Mouse (Mus musculus): ENCODE data around the gene Gtf2ird2. TPM values are rescaled to one million over a fixed set of nuclear protein-coding genes. Genes with fewer than 3 reads are reported as not detected.

Gene Gtf2ird2
- polyA plus RNA-seq, 1 experiment from 2014 or later, result 5.1 TPM

GRCm38 (mm10) chr5:134183162-134183561 lies 657 bp upstream of the Gtf2ird2 start:
- ATAC-seq (replicated peaks; ENCODE audit: insufficient number of reproducible peaks, insufficient read depth, low FRiP score, low read depth), result no peak
- 54% methylated on average over 7 of the region's 7 CpGs for WGBS
- Histone ChIP-seq H3K9ac (peak overlapping the region; percentile 77), H3K4me2 (peak overlapping the region; percentile 81), H3K4me3 (peak overlapping the region; percentile 68), H3K27ac (peak overlapping the region; percentile 91), H3K27me3 (no peaks in the 10 kb centered on the region), H3K36me3 (no peaks in the 10 kb centered on the region), H3K4me1 (replicated peaks) (peaks cover 17% of the 10 kb centered on the region), H3K9me3 (replicated peaks) (no peaks in the 10 kb centered on the region)

GRCm38 (mm10) chr5:134186059-134186458 lies 2.2 kb downstream of the Gtf2ird2 start:
- Histone ChIP-seq H3K27ac (no peak overlapping the region), H3K9ac (no peak overlapping the region), H3K36me3 (no peaks in the 10 kb centered on the region), H3K4me3 (no peak overlapping the region), H3K9me3 (replicated peaks) (no peaks in the 10 kb centered on the region), H3K27me3 (no peaks in the 10 kb centered on the region), H3K4me1 (replicated peaks) (peaks cover 17% of the 10 kb centered on the region), H3K4me2 (no peak overlapping the region)
- WGBS, result 80% methylated on average over 3 of the region's 3 CpGs
- no peak for ATAC-seq (replicated peaks; ENCODE audit: insufficient number of reproducible peaks, insufficient read depth, low FRiP score, low read depth)

GRCm38 (mm10) chr5:134186961-134187731 lies 3.3 kb downstream of the Gtf2ird2 start:
- H3K4me2 ChIP-seq, result no peak overlapping the region
- no peak overlapping the region for H3K27ac ChIP-seq
- ATAC-seq (replicated peaks; ENCODE audit: insufficient number of reproducible peaks, insufficient read depth, low FRiP score, low read depth), result no peak
- no peak overlapping the region for H3K4me3 ChIP-seq
- H3K9me3 ChIP-seq (replicated peaks), result no peaks in the 10 kb centered on the region
- no peak overlapping the region for H3K9ac ChIP-seq
- H3K36me3 ChIP-seq, result no peaks in the 10 kb centered on the region; the same call in 1 of the 2 replicates
- H3K4me1 ChIP-seq (replicated peaks), result peaks cover 16% of the 10 kb centered on the region
- H3K27me3 ChIP-seq, result no peaks in the 10 kb centered on the region
- 72% methylated on average over 4 of the region's 4 CpGs for WGBS

DNA sequence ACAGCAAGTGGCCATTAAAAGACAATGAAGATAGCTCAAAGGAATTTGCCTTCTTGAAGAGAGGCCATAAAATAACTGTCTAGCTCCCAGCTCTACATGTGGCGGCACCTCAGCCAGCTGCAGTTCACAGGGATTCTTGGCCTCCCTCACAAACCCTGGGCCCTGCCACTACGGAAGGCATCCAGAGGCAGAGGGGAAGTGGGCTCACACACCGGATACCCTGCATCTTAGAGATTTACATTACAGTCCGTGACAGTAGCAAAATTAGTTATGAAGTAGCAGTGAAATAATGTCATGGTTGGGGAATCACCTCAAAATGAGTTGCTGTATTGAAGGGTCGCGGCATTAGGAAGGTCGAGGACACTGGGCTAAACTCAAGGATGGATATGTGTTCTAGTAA lies 4.8 kb downstream of the Gtf2ird2 start:
- no peak overlapping the region for H3K9ac ChIP-seq
- no peaks in the 10 kb centered on the region; the same call in 1 of the 2 replicates for H3K36me3 ChIP-seq
- 78% methylated on average over 7 of the region's 7 CpGs for WGBS
- H3K4me3 ChIP-seq, result no peak overlapping the region
- H3K9me3 ChIP-seq (replicated peaks), result no peaks in the 10 kb centered on the region
- H3K4me1 ChIP-seq (replicated peaks), result peaks cover 2% of the 10 kb centered on the region
- no peak overlapping the region for H3K4me2 ChIP-seq
- no peak for ATAC-seq (replicated peaks; ENCODE audit: insufficient number of reproducible peaks, insufficient read depth, low FRiP score, low read depth)
- no peaks in the 10 kb centered on the region for H3K27me3 ChIP-seq
- H3K27ac ChIP-seq, result no peak overlapping the region

DNA sequence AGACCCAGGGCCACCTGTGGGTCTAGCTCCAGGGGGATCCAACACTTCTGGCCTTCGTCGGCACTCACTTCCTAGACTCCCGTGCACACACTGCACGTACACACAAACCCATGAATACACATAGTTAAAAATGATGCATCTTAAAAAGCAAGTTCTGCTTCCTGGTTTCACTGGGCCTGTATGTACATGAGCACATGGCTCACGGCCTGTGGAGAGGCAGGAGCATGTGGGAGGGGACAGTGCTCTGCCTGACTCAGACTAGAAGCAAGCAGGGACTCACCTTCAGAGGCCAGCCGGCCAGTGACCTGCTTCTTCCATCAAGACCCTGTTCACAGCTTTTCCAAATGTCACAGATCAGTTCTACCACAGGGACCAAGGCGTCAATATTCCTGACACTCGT lies 9.8 kb downstream of the Gtf2ird2 start:
- Histone ChIP-seq H3K27me3 (no peaks in the 10 kb centered on the region), H3K4me3 (no peak overlapping the region), H3K9ac (no peak overlapping the region), H3K36me3 (peaks cover 10% of the 10 kb centered on the region; the same call in 1 of the 2 replicates), H3K27ac (no peak overlapping the region), H3K4me1 (replicated peaks) (no peaks in the 10 kb centered on the region), H3K4me2 (no peak overlapping the region), H3K9me3 (replicated peaks) (no peaks in the 10 kb centered on the region)
- ATAC-seq (replicated peaks; ENCODE audit: insufficient number of reproducible peaks, insufficient read depth, low FRiP score, low read depth), result no peak
- 87% methylated on average over 8 of the region's 8 CpGs for WGBS

DNA sequence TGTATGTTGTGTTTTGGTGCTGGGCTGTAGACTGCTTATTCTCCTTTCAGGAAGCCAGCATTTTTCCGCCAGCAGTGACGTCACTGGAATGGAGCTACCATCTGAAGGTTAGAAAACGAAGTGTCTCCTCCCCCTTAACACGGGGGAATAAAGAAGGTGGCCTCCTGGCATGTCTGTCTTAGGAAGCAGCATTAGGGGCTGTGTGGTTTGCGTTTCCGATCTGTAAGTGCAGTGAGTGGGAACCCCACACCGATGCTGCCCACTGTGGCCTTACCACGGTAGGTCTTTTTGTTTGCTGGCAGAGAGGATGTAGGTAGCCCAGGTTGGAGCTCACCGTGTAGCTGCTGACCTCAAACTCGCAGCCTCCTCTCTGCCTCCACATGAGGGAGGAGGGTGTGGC lies 22.9 kb downstream of the Gtf2ird2 start:
- Histone ChIP-seq H3K36me3 (peaks cover 12% of the 10 kb centered on the region; the same call in 1 of the 2 replicates), H3K4me3 (no peak overlapping the region), H3K27ac (no peak overlapping the region), H3K4me2 (no peak overlapping the region), H3K4me1 (replicated peaks) (peaks cover 4% of the 10 kb centered on the region; the same call in 1 of the 2 replicates), H3K27me3 (no peaks in the 10 kb centered on the region), H3K9ac (no peak overlapping the region), H3K9me3 (replicated peaks) (no peaks in the 10 kb centered on the region)
- WGBS, result 69% methylated on average over 10 of the region's 10 CpGs
- ATAC-seq (replicated peaks; ENCODE audit: insufficient number of reproducible peaks, insufficient read depth, low FRiP score, low read depth), result no peak

DNA sequence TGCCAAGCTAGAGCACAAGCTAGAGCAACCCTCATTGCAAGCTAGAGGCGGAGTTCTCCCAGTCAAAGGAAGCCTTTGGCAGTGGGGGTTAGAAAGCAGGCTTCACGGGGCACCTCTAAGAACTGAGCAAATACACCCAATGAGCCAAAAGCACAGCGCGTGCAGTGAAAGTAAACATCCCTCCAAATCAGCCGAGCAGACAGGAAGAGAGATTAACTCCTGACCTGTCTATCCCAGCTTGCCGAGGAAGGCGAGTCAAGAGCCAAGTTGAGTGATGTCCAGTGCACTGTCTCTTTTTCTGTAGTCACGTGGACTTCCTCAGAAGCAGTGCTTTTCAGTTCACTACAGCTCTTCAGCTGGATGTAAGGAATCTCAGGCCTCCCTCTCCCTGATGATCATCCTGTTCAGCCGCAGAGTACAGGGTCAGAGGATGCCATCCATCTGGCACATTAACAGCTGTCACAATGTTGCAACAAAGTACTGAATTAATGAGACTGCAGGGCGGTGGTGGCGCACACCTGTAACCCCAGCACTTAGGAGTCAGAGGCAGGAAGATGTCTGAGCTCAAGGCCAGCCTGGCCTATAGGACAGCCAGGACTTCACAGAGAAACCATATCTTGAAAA lies 26.2 kb downstream of the Gtf2ird2 start:
- Histone ChIP-seq H3K9me3 (replicated peaks) (no peaks in the 10 kb centered on the region), H3K9ac (no peak overlapping the region), H3K4me2 (no peak overlapping the region), H3K36me3 (peaks cover 8% of the 10 kb centered on the region; the same call in 1 of the 2 replicates), H3K27me3 (no peaks in the 10 kb centered on the region), H3K27ac (no peak overlapping the region), H3K4me3 (no peak overlapping the region), H3K4me1 (replicated peaks) (peaks cover 4% of the 10 kb centered on the region; the same call in 1 of the 2 replicates)
- 44% methylated on average over 11 of the region's 11 CpGs for WGBS
- no peak for ATAC-seq (replicated peaks; ENCODE audit: insufficient number of reproducible peaks, insufficient read depth, low FRiP score, low read depth)

DNA sequence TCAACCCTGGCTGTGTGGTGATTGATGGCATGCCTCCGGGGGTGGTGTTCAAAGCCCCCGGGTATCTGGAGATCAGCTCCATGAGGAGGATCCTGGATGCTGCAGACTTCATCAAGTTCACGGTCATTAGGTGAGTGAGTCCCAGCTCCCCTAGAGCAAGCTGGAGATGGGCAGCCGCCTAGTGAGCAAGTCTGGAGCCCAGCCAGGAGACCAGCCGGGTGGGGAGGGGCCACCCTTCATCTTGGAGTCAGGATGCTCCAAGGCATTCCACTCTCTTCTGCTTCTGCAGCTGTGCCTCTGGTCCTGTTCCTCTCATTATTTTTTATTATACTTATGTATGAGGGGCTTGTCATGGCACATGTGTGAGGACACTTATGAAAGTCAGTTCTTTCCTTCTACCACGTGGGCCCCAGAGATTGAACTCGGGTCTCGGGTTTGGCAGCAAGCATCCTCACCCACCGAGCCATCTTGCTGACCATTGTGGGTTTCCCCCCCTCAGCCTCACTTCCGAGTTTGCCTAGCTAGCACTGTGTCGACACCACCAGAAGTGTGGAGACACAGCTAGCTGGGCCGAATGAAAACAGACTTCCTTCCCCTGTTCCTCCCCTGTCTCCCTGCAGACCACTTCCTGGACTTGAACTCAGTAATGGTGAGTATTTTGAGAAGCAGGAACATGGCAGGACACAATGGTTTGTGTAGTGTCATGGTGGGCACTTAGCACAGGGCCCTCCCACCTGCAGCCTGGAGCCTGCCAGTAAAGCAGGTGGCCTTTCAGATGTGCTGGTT lies 30.4 kb downstream of the Gtf2ird2 start:
- Histone ChIP-seq H3K27ac (no peak overlapping the region), H3K9me3 (replicated peaks) (no peaks in the 10 kb centered on the region), H3K4me3 (no peak overlapping the region), H3K27me3 (no peaks in the 10 kb centered on the region), H3K36me3 (peaks cover 13% of the 10 kb centered on the region; the same call in 1 of the 2 replicates), H3K9ac (no peak overlapping the region), H3K4me2 (no peak overlapping the region), H3K4me1 (replicated peaks) (peaks cover 4% of the 10 kb centered on the region; the same call in 1 of the 2 replicates)
- WGBS, result 49% methylated on average over 12 of the region's 12 CpGs
- no peak for ATAC-seq (replicated peaks; ENCODE audit: insufficient number of reproducible peaks, insufficient read depth, low FRiP score, low read depth)

DNA sequence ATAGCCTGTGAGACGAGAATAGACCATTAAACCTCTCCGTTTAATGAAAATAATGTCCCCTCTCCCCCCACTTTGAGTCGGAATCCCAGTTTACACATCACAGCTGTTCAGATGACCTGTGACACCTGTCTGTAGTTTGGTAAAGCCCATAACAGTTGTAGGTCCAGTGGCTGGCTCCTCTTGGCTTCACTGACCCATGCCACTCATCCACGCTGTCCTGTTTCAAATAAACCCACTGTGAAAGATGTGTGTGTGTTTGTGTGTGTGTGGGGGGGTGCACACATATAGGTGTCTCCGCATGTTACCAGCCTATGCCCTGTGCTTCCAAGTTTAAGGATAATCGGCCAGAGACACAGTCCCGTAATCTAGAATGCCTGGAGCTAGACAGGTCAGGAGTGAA lies 34.1 kb downstream of the Gtf2ird2 start:
- Histone ChIP-seq H3K27me3 (peaks cover 13% of the 10 kb centered on the region), H3K4me2 (no peak overlapping the region), H3K4me3 (no peak overlapping the region), H3K9ac (no peak overlapping the region), H3K27ac (no peak overlapping the region), H3K9me3 (replicated peaks) (no peaks in the 10 kb centered on the region), H3K4me1 (replicated peaks) (peaks cover 11% of the 10 kb centered on the region), H3K36me3 (peaks cover 8% of the 10 kb centered on the region; the same call in 1 of the 2 replicates)
- WGBS, result 90% methylated on average over 7 of the region's 7 CpGs
- no peak for ATAC-seq (replicated peaks; ENCODE audit: insufficient number of reproducible peaks, insufficient read depth, low FRiP score, low read depth)

DNA sequence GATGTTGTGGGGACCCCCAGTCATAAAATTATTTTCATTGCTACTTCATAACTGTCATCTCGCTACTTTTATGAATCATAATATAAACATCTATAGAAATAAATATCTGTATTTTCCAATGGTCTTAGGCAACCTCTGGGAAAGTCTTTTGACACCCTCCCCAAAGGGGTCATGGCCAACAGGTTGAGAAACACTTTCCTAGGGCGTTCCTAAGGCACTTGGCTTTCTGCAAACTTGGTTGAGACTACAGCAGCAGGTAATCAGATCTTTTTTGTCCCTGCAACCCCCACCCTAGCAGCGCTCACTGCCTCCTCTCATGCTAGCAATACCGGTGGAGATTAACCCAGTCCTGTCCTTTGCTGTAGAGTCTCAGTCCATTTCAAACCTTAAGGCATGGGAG lies 37.5 kb downstream of the Gtf2ird2 start:
- H3K4me1 ChIP-seq (replicated peaks), result peaks cover 15% of the 10 kb centered on the region
- ATAC-seq (replicated peaks; ENCODE audit: insufficient number of reproducible peaks, insufficient read depth, low FRiP score, low read depth), result no peak
- H3K36me3 ChIP-seq, result peaks cover 6% of the 10 kb centered on the region; the same call in 1 of the 2 replicates
- no peaks in the 10 kb centered on the region for H3K9me3 ChIP-seq (replicated peaks)
- peak overlapping the region; percentile 40 for H3K4me3 ChIP-seq
- 41% methylated on average over 4 of the region's 4 CpGs for WGBS
- H3K27ac ChIP-seq, result no peak overlapping the region
- no peak overlapping the region for H3K9ac ChIP-seq
- peak overlapping the region; percentile 82 for H3K4me2 ChIP-seq
- H3K27me3 ChIP-seq, result peaks cover 16% of the 10 kb centered on the region

- peak overlapping the region; percentile 82 for H3K4me2 ChIP-seq
- H3K27me3 ChIP-seq, result peaks cover 16% of the 10 kb centered on the region
- peaks cover 2% of the 10 kb centered on the region; the same call in 1 of the 2 replicates for H3K36me3 ChIP-seq
- H3K4me1 ChIP-seq (replicated peaks), result peaks cover 20% of the 10 kb centered on the region
- H3K27ac ChIP-seq, result no peak overlapping the region
- no peak; the same call in 1 of the 2 replicates for ATAC-seq (replicated peaks; ENCODE audit: insufficient number of reproducible peaks, insufficient read depth, low FRiP score, low read depth)
- WGBS, result 7% methylated on average over 36 of the region's 36 CpGs
- no peaks in the 10 kb centered on the region for H3K9me3 ChIP-seq (replicated peaks)
- H3K4me3 ChIP-seq, result peak overlapping the region; percentile 40
- H3K9ac ChIP-seq, result peak overlapping the region; percentile 54
These were observed 37.9 kb downstream of the Gtf2ird2 start for GRCm38 (mm10) chr5:134221708-134222150.

Data from heart, embryonic 15.5 days (tissue).